Mouse (Mus musculus) cerebellum, adult 2 months (tissue): Measurements from ENCODE around the gene Tppp3. TPM values are rescaled to one million over a fixed set of nuclear protein-coding genes. Genes with fewer than 3 reads are reported as not detected.

Source experiments
- DNase-seq, 2 experiments: peaks; one replicate each; pipeline ENCODE4 v3.0.0; 2021
- H3K27ac ChIP-seq: fragments of 200-500 bp; 2 replicates; pipeline ENCODE4 v1.5.1; 2012; ENCODE audit warnings: low read length, control low read depth, inconsistent platforms; ENCODE audit not compliant: insufficient read depth
- H3K27me3 ChIP-seq: fragments of 200-500 bp; 2 replicates; pipeline ENCODE4 v1.6.1; 2012; ENCODE audit warnings: inconsistent platforms, mild to moderate bottlenecking, low read length, moderate library complexity; ENCODE audit not compliant: control insufficient read depth, insufficient read depth
- H3K4me1 ChIP-seq: fragments of 200-500 bp; 2 replicates; pipeline ENCODE4 v1.6.1; 2011; ENCODE audit warnings: low read length; ENCODE audit not compliant: control insufficient read depth, insufficient read depth
- H3K4me3 ChIP-seq: fragments of 200-500 bp; replicated peaks from 2 replicates; pipeline ENCODE3; 2011; ENCODE audit warnings: mild to moderate bottlenecking, low read depth, low read length, control low read depth; ENCODE audit not compliant: insufficient read depth
- CTCF ChIP-seq: fragments of 200-500 bp; IDR thresholded peaks from 2 replicates; pipeline ENCODE4 v1.5.1; 2011; ENCODE audit warnings: low read depth, mild to moderate bottlenecking, control low read depth, low read length, moderate library complexity, borderline replicate concordance; ENCODE audit not compliant: insufficient read depth
- POLR2A ChIP-seq: fragments of 200-500 bp; IDR thresholded peaks from 2 replicates; pipeline ENCODE4 v1.6.1; 2011; ENCODE audit warnings: low read length, control low read depth, borderline replicate concordance; ENCODE audit not compliant: insufficient read depth
- WGBS: fragments of 180-500 bp; shearing (Covaris S2); methylation state at CpG from one replicate; pipeline ENCODE4 v1.1.7; 2018; 5-methylcytosine and 5-hydroxymethylcytosine counted together
- polyA plus RNA-seq: library from polyadenylated mRNA; depleted of rRNA; stranded (reverse); fragments of >200 nt; gene quantifications from 2 replicates; pipeline ENCODE4 v1.2.3, GENCODE M21; 2012

Gene Tppp3
- polyA plus RNA-seq, 1 experiment, result 286 TPM

- Histone ChIP-seq H3K4me3 (no peak overlapping the region), H3K4me1 (peaks cover 5% of the 10 kb centered on the region; the same call in 1 of the 2 replicates), H3K27me3 (no peaks in the 10 kb centered on the region), H3K27ac (no peak overlapping the region)
- WGBS, result 57% methylated on average over 5 of the region's 5 CpGs
- TF ChIP-seq CTCF (no peak), POLR2A (no peak)
- no peak for DNase-seq
Measured at GRCm38 (mm10) chr8:105514656-105515055, 43.3 kb upstream of the Tppp3 start.

GRCm38 (mm10) chr8:105514194-105514593 is 42.9 kb upstream of the Tppp3 start:
- H3K27me3 ChIP-seq, result no peaks in the 10 kb centered on the region
- 91% methylated on average over 6 of the region's 6 CpGs for WGBS
- no peak overlapping the region for H3K27ac ChIP-seq
- no peak for DNase-seq
- no peak overlapping the region for H3K4me3 ChIP-seq
- H3K4me1 ChIP-seq, result peaks cover 5% of the 10 kb centered on the region; the same call in 1 of the 2 replicates
- TF ChIP-seq POLR2A, result no peak
- no peak for TF ChIP-seq CTCF

GRCm38 (mm10) chr8:105509997-105510735 is 38.8 kb upstream of the Tppp3 start:
- Histone ChIP-seq H3K27me3 (no peaks in the 10 kb centered on the region), H3K4me1 (no peaks in the 10 kb centered on the region), H3K27ac (no peak overlapping the region), H3K4me3 (no peak overlapping the region)
- no peak for DNase-seq
- 63% methylated on average over 12 of the region's 12 CpGs for WGBS
- TF ChIP-seq POLR2A, result no peak
- no peak for TF ChIP-seq CTCF

GRCm38 (mm10) chr8:105508758-105509157 is 37.4 kb upstream of the Tppp3 start:
- TF ChIP-seq CTCF (no peak), POLR2A (no peak)
- Histone ChIP-seq H3K4me3 (no peak overlapping the region), H3K4me1 (no peaks in the 10 kb centered on the region), H3K27me3 (no peaks in the 10 kb centered on the region), H3K27ac (no peak overlapping the region)
- DNase-seq, result no peak
- 54% methylated on average over 1 of the region's 2 CpGs for WGBS

- Histone ChIP-seq H3K4me1 (no peaks in the 10 kb centered on the region), H3K27ac (no peak overlapping the region), H3K27me3 (no peaks in the 10 kb centered on the region), H3K4me3 (no peak overlapping the region)
- 66% methylated on average over 6 of the region's 6 CpGs for WGBS
- no peak for TF ChIP-seq CTCF
- no peak for TF ChIP-seq POLR2A
- DNase-seq, result no peak
Measured at GRCm38 (mm10) chr8:105506977-105507376, 35.7 kb upstream of the Tppp3 start.

- 95% methylated on average over 3 of the region's 3 CpGs for WGBS
- no peaks in the 10 kb centered on the region for H3K4me1 ChIP-seq
- no peak overlapping the region for H3K4me3 ChIP-seq
- H3K27me3 ChIP-seq, result no peaks in the 10 kb centered on the region
- no peak for TF ChIP-seq POLR2A
- no peak for TF ChIP-seq CTCF
- no peak overlapping the region for H3K27ac ChIP-seq
- no peak for DNase-seq
Measured at GRCm38 (mm10) chr8:105504617-105505016, 33.3 kb upstream of the Tppp3 start.

GRCm38 (mm10) chr8:105499787-105500186 is 28.5 kb upstream of the Tppp3 start:
- peaks cover 2% of the 10 kb centered on the region; the same call in 1 of the 2 replicates for H3K4me1 ChIP-seq
- WGBS, result 85% methylated on average over 12 of the region's 12 CpGs
- no peak overlapping the region for H3K4me3 ChIP-seq
- DNase-seq, result no peak
- H3K27me3 ChIP-seq, result no peaks in the 10 kb centered on the region
- no peak overlapping the region for H3K27ac ChIP-seq
- TF ChIP-seq POLR2A (no peak), CTCF (no peak)
